Mouse (Mus musculus): ENCODE data around the gene Mpdu1.

- TF ChIP-seq CTCF (IDR thresholded peaks at IDR 0.05 in 2 of 3, conservative IDR thresholded peaks at IDR 0.05 in 1 of 3; ENCODE audit: control insufficient read depth in 1 of 3, insufficient read depth in 1 of 3, low read depth in 2 of 3, low read length in 3 of 3, poor library complexity in 1 of 3, severe bottlenecking in 1 of 3) = no peak; a peak in 1 of 6 replicates
- TF ChIP-seq POLR2A (IDR thresholded peaks at IDR 0.05; ENCODE audit: control insufficient read depth in 1 of 2, insufficient read depth in 1 of 2, low read depth in 1 of 2, low read length in 2 of 2, poor library complexity in 1 of 2) = peak; percentile 93 to 97
- no peak for TF ChIP-seq ZKSCAN1 (IDR thresholded peaks at IDR 0.05; ENCODE audit: low read depth, low read length)
- no peak for TF ChIP-seq JUND (IDR thresholded peaks at IDR 0.05; ENCODE audit: low read depth, low read length)
- peak; percentile 76; the same call in 1 of the 2 replicates for TF ChIP-seq ZMIZ1 (IDR thresholded peaks at IDR 0.05; ENCODE audit: low read depth, low read length)
- TF ChIP-seq HCFC1 (IDR thresholded peaks at IDR 0.05; ENCODE audit: low read depth, low read length) = peak; percentile 86
- TF ChIP-seq KAT2A (conservative IDR thresholded peaks at IDR 0.05; ENCODE audit: low read depth, low read length) = peak; percentile 63
- TF ChIP-seq POLR2AphosphoS2 (IDR thresholded peaks at IDR 0.05; ENCODE audit: low read length) = peak; percentile 93
- TF ChIP-seq SIN3A (IDR thresholded peaks at IDR 0.05; ENCODE audit: low read length) = peak; percentile 90
- TF ChIP-seq GATA1 (IDR thresholded peaks at IDR 0.05; ENCODE audit: low read depth, low read length) = 0 out of 2 replicates have a peak, but pooled peaks have one; percentile 8
Measured at GRCm38 (mm10) chr11:69662213-69662966, at the start of gene Mpdu1.

All from MEL (cell line).